Mouse (Mus musculus): Measurements from ENCODE around the gene Ranbp3.

DNA sequence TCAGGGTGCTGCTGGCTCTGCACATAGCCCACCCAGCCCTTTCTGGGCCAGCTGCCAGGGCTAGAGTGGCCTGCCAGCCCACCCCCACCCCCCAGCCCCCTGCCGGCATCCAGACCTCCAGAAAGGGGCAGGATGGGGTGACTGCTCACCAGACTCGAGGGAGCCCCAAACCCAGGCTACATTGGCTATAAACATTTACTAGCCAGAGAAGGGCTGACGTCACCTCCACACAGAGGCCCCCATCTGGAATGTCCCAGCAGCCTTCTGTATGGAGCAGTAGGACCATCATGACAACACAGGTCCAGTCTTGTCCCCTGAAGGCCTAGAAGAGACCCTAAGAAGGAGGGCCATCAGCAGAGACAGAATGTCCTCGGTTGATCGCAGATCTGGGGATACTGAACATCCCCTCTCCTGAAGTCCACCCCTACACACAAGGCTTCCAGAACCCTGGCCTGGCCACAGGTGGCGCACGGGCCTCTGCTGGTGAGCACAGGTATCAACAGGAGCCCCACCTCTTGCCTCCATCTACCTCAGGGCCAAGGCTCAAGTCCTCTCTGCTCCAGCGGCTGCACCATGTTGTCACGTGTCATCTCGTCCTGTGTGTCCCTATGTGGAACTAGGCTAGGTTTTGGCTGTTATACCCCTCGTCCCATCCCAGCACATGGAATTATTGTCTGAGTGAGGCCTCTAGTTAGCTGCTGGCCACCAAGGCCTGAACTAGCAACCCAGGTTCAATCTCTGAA lies 50.5 kb downstream of the Ranbp3 start:
- no peak for TF ChIP-seq TCF3 (IDR thresholded peaks at IDR 0.05; ENCODE audit: insufficient read length, low read depth)
- TF ChIP-seq POLR2A (IDR thresholded peaks at IDR 0.05; ENCODE audit: insufficient read length, low read depth), result no peak
- TF ChIP-seq E2F4 (IDR thresholded peaks at IDR 0.05; ENCODE audit: insufficient read depth), result no peak
- no peak for TF ChIP-seq MYOG (IDR thresholded peaks at IDR 0.05; ENCODE audit: control insufficient read depth in 1 of 3, insufficient read depth in 1 of 3, insufficient read length in 2 of 3, low read depth in 2 of 3)
- TF ChIP-seq CEBPB (IDR thresholded peaks at IDR 0.05; ENCODE audit: insufficient read depth, poor library complexity, severe bottlenecking), result no peak
- no peak for TF ChIP-seq REST (IDR thresholded peaks at IDR 0.05; ENCODE audit: insufficient read depth, insufficient read length)
- TF ChIP-seq MYOD1 (IDR thresholded peaks at IDR 0.05; ENCODE audit: control insufficient read depth in 1 of 3, insufficient read length in 2 of 3, low read depth in 2 of 3), result no peak
- TF ChIP-seq USF1 (IDR thresholded peaks at IDR 0.05; ENCODE audit: low read depth), result no peak
